In genomic region chr2:18160992-18161391, GRCm38 (mm10) we compare ENCODE assay signal across 18 mouse cellular contexts.
DNase-seq lines count a peak whose midpoint lies in the region; ATAC-seq and TF ChIP-seq lines count a peak whose summit lies in the region.
"Had no signal": no experiment of that assay in that cellular context is flagged by ENCODE, and none has a peak within 500 bp of the region (broad histone marks: within the 10 kb centered on the region; RNA-seq: fewer than 3 reads in every experiment).

No protein-coding gene starts in this region.

- 44% methylated on average over 5 of the region's 5 CpGs for WGBS in forebrain, embryonic 15.5 days
- 75% methylated on average over 5 of the region's 5 CpGs for WGBS in forebrain, embryonic 11.5 days
- WGBS in forebrain, postnatal 0 days = 25% methylated on average over 5 of the region's 5 CpGs
- 74% methylated on average over 5 of the region's 5 CpGs for WGBS in forebrain, embryonic 12.5 days

- H3K4me2 ChIP-seq in forebrain, embryonic 15.5 days (replicated peaks) = no peak overlapping the region
- H3K4me2 ChIP-seq in forebrain, embryonic 11.5 days (ENCODE audit: low read depth, low read length, severe bottlenecking) = no peak overlapping the region
- H3K4me2 ChIP-seq in forebrain, postnatal 0 days (ENCODE audit: low read depth) = no peak overlapping the region
- no peak overlapping the region for H3K4me2 ChIP-seq in forebrain, embryonic 12.5 days
- H3K4me2 ChIP-seq: embryonic facial prominence, embryonic 12.5 days had no signal

- no peak for DNase-seq in forebrain, embryonic 11.5 days (ENCODE audit: low spot score)
- DNase-seq in forebrain, postnatal 0 days = peak; percentile 9
- DNase-seq in brain, adult 2 months (ENCODE audit: low read depth, low spot score) = peak; percentile 14
- peak; percentile 52 for DNase-seq in brain, embryonic 14.5 days (ENCODE audit: low read depth)
- DNase-seq: adrenal gland, adult 2 months; adrenal gland, postnatal 10 days; adrenal gland, postnatal 25 days; cerebellum, adult 11-12 months; cerebellum, adult 2 months; cerebellum, adult 9-10 months; cerebellum, postnatal 10 days; cerebellum, postnatal 25 days; gastrocnemius, adult 2 months had no signal

- H3K4me3 ChIP-seq in forebrain, embryonic 15.5 days = no peak overlapping the region
- no peak overlapping the region for H3K4me3 ChIP-seq in forebrain, embryonic 11.5 days (ENCODE audit: low read depth, low read length)
- no peak overlapping the region for H3K4me3 ChIP-seq in forebrain, postnatal 0 days (ENCODE audit: low read depth, low read length)
- no peak overlapping the region for H3K4me3 ChIP-seq in forebrain, embryonic 12.5 days (replicated peaks)
- H3K4me3 ChIP-seq: embryonic facial prominence, embryonic 10.5 days; embryonic facial prominence, embryonic 12.5 days; gastrocnemius, adult 2 months had no signal

- H3K27me3 ChIP-seq in forebrain, embryonic 15.5 days = no peaks in the 10 kb centered on the region
- H3K27me3 ChIP-seq in forebrain, embryonic 11.5 days (ENCODE audit: control insufficient read depth, insufficient read depth, low read length) = no peaks in the 10 kb centered on the region
- H3K27me3 ChIP-seq in forebrain, postnatal 0 days (ENCODE audit: insufficient read depth, low read length) = no peaks in the 10 kb centered on the region
- H3K27me3 ChIP-seq in forebrain, embryonic 12.5 days = no peaks in the 10 kb centered on the region
- H3K27me3 ChIP-seq: embryonic facial prominence, embryonic 12.5 days had no signal

- 0 out of 2 replicates have a peak, but pooled peaks have one; percentile 53 for ATAC-seq in forebrain, embryonic 15.5 days (replicated peaks)
- no peak for ATAC-seq in forebrain, embryonic 11.5 days (replicated peaks; ENCODE audit: low FRiP score)
- no peak for ATAC-seq in forebrain, postnatal 0 days
- ATAC-seq in forebrain, embryonic 12.5 days (ENCODE audit: low FRiP score) = no peak
- ATAC-seq in cerebellum, adult (ENCODE audit: insufficient number of reproducible peaks, low FRiP score, low TSS enrichment) = no peak

- H3K9ac ChIP-seq in forebrain, embryonic 15.5 days (replicated peaks) = no peak overlapping the region
- H3K9ac ChIP-seq in forebrain, embryonic 11.5 days (ENCODE audit: low read length) = no peak overlapping the region
- H3K9ac ChIP-seq in forebrain, postnatal 0 days = no peak overlapping the region
- H3K9ac ChIP-seq in forebrain, embryonic 12.5 days = no peak overlapping the region
- H3K9ac ChIP-seq: embryonic facial prominence, embryonic 12.5 days had no signal

- H3K27ac ChIP-seq in forebrain, embryonic 15.5 days (replicated peaks) = no peak overlapping the region
- H3K27ac ChIP-seq in forebrain, embryonic 11.5 days (ENCODE audit: low read depth, low read length) = no peak overlapping the region
- H3K27ac ChIP-seq in forebrain, postnatal 0 days (ENCODE audit: low read depth, low read length) = no peak overlapping the region
- H3K27ac ChIP-seq in forebrain, embryonic 12.5 days = no peak overlapping the region
- H3K27ac ChIP-seq: embryonic facial prominence, embryonic 10.5 days; embryonic facial prominence, embryonic 12.5 days; gastrocnemius, adult 2 months had no signal

- no peak for TF ChIP-seq CTCF in forebrain, postnatal 0 days (IDR thresholded peaks at IDR 0.05; ENCODE audit: low read depth)
- TF ChIP-seq CTCF in brain, embryonic 14.5 days (IDR thresholded peaks at IDR 0.05; ENCODE audit: borderline replicate concordance, extremely low read depth, insufficient read depth, insufficient read length) = no peak

- H3K36me3 ChIP-seq in forebrain, embryonic 15.5 days = peaks cover 11% of the 10 kb centered on the region
- peaks cover 5% of the 10 kb centered on the region; the same call in 1 of the 2 replicates for H3K36me3 ChIP-seq in forebrain, embryonic 11.5 days (ENCODE audit: control insufficient read depth, insufficient read depth, low read length)
- peaks cover 10% of the 10 kb centered on the region for H3K36me3 ChIP-seq in forebrain, postnatal 0 days (ENCODE audit: insufficient read depth)
- peaks cover 23% of the 10 kb centered on the region for H3K36me3 ChIP-seq in forebrain, embryonic 12.5 days (replicated peaks)

- no peak for TF ChIP-seq POLR2A in brain, embryonic 14.5 days (IDR thresholded peaks at IDR 0.05; ENCODE audit: borderline replicate concordance, extremely low read depth, insufficient read depth, insufficient read length, poor library complexity, severe bottlenecking)

- H3K9me3 ChIP-seq in forebrain, embryonic 15.5 days = no peaks in the 10 kb centered on the region
- no peaks in the 10 kb centered on the region for H3K9me3 ChIP-seq in forebrain, embryonic 11.5 days (ENCODE audit: control insufficient read depth, low read length)
- no peaks in the 10 kb centered on the region for H3K9me3 ChIP-seq in forebrain, postnatal 0 days (ENCODE audit: low read length)
- H3K9me3 ChIP-seq in forebrain, embryonic 12.5 days = no peaks in the 10 kb centered on the region
- H3K9me3 ChIP-seq: embryonic facial prominence, embryonic 10.5 days; embryonic facial prominence, embryonic 12.5 days had no signal

- peaks cover 9% of the 10 kb centered on the region for H3K4me1 ChIP-seq in forebrain, embryonic 15.5 days
- no peaks in the 10 kb centered on the region for H3K4me1 ChIP-seq in forebrain, embryonic 11.5 days (replicated peaks; ENCODE audit: control insufficient read depth, insufficient read depth, low read length)
- H3K4me1 ChIP-seq in forebrain, postnatal 0 days (ENCODE audit: insufficient read depth) = no peaks in the 10 kb centered on the region
- H3K4me1 ChIP-seq in forebrain, embryonic 12.5 days = no peaks in the 10 kb centered on the region
- H3K4me1 ChIP-seq: embryonic facial prominence, embryonic 10.5 days; embryonic facial prominence, embryonic 12.5 days had no signal
